Mouse (Mus musculus) fat pad, adult 2 months (tissue): ENCODE results near the gene Btnl10.
"Not testable (repeated sequence)": the region's sequence is repeated elsewhere in the genome, so short reads cannot be mapped to it uniquely, and the experiment has no call there.

Source experiments
- DNase-seq: peaks from one replicate; pipeline ENCODE4 v3.0.0-alpha.2; 2011; ENCODE audit warnings: low read depth, low spot score; ENCODE audit errors: extremely low read depth

Gene Btnl10

GRCm38 (mm10) chr11:58929641-58930040 is 11.9 kb downstream of the Btnl10 start:
- no peak for DNase-seq

GRCm38 (mm10) chr11:58930254-58930653 is 12.5 kb downstream of the Btnl10 start:
- DNase-seq: no peak

- DNase-seq: no peak
Observed at GRCm38 (mm10) chr11:58931576-58931975, 13.9 kb downstream of the Btnl10 start.

GRCm38 (mm10) chr11:58937909-58938308 is 20.2 kb downstream of the Btnl10 start:
- no peak for DNase-seq

GRCm38 (mm10) chr11:58938322-58939087 is 20.8 kb downstream of the Btnl10 start, which contains the start of gene Rnf187:
Rnf187 (minus strand) TSS chr11:58938916.
- DNase-seq: no peak

- no peak for DNase-seq
Observed at GRCm38 (mm10) chr11:58939088-58939439, 21.4 kb downstream of the Btnl10 start.

GRCm38 (mm10) chr11:58944136-58944535 is 26.4 kb downstream of the Btnl10 start:
- DNase-seq: no peak

GRCm38 (mm10) chr11:58947306-58947705 is 29.6 kb downstream of the Btnl10 start:
- no peak for DNase-seq

GRCm38 (mm10) chr11:58947798-58948528 is 30.3 kb downstream of the Btnl10 start:
- no peak for DNase-seq

GRCm38 (mm10) chr11:58948542-58949479 is 31.1 kb downstream of the Btnl10 start, which contains the start of gene Hist3h2ba:
Hist3h2ba (plus strand) TSS chr11:58948920.
- DNase-seq: no peak

GRCm38 (mm10) chr11:58949480-58950431 is 32.0 kb downstream of the Btnl10 start:
- no peak for DNase-seq

GRCm38 (mm10) chr11:58951210-58951609 is 33.5 kb downstream of the Btnl10 start:
- DNase-seq: no peak

GRCm38 (mm10) chr11:58953351-58954169 is 35.9 kb downstream of the Btnl10 start:
- no peak for DNase-seq

GRCm38 (mm10) chr11:58954170-58954419 is 36.4 kb downstream of the Btnl10 start:
- not testable (repeated sequence) for DNase-seq

- peak; percentile 75 for DNase-seq
Observed at GRCm38 (mm10) chr11:58954420-58955142, 36.9 kb downstream of the Btnl10 start, which contains the start of the genes Hist3h2a and Trim17. Hist3h2a (plus strand) TSS chr11:58954685. Trim17 (plus strand) TSS chr11:58954685.

- no peak for DNase-seq
Observed at GRCm38 (mm10) chr11:58955143-58955867, 37.6 kb downstream of the Btnl10 start.

GRCm38 (mm10) chr11:58955868-58956257 is 38.2 kb downstream of the Btnl10 start:
- DNase-seq: no peak
